ENCODE assay signal across 11 mouse cellular contexts in genomic region chr16:76293765-76294463, GRCm38 (mm10).
DNase-seq lines count a peak whose midpoint lies in the region; ATAC-seq lines count a peak whose summit lies in the region.
"Had no signal": no experiment of that assay in that cellular context is flagged by ENCODE, and none has a peak within 500 bp of the region (broad histone marks: within the 10 kb centered on the region; RNA-seq: fewer than 3 reads in every experiment).

No protein-coding gene starts in this region.

- H3K4me1 ChIP-seq in heart, embryonic 11.5 days (ENCODE audit: control insufficient read depth, insufficient read depth, low read length): peaks cover 20% of the 10 kb centered on the region
- H3K4me1 ChIP-seq in liver, embryonic 12.5 days: peaks cover 41% of the 10 kb centered on the region

- H3K9me3 ChIP-seq in heart, embryonic 11.5 days (replicated peaks; ENCODE audit: control insufficient read depth, low read length): no peaks in the 10 kb centered on the region
- no peaks in the 10 kb centered on the region for H3K9me3 ChIP-seq in liver, embryonic 12.5 days (replicated peaks)
- H3K9me3 ChIP-seq: limb, embryonic 15.5 days had no signal

- ATAC-seq in heart, embryonic 11.5 days (replicated peaks; ENCODE audit: insufficient number of reproducible peaks, low FRiP score, low TSS enrichment): peak; percentile 87
- peak; percentile 96 for ATAC-seq in liver, embryonic 12.5 days
- no peak for ATAC-seq in activated CD4-positive, CD25-positive, alpha-beta regulatory T cell, adult 4 months
- ATAC-seq: hindbrain, postnatal 0 days had no signal

- H3K27ac ChIP-seq in heart, embryonic 11.5 days (ENCODE audit: low read depth, low read length): peak overlapping the region; percentile 42
- H3K27ac ChIP-seq in liver, embryonic 12.5 days: peak overlapping the region; percentile 90
- H3K27ac ChIP-seq: hindbrain, postnatal 0 days; limb, embryonic 15.5 days had no signal

- peak overlapping the region; percentile 22; the same call in 1 of the 2 replicates for H3K4me2 ChIP-seq in heart, embryonic 11.5 days
- H3K4me2 ChIP-seq in liver, embryonic 12.5 days: peak overlapping the region; percentile 62
- H3K4me2 ChIP-seq: limb, embryonic 15.5 days had no signal

- peaks cover 14% of the 10 kb centered on the region; the same call in 1 of the 2 replicates for H3K36me3 ChIP-seq in heart, embryonic 11.5 days (ENCODE audit: control insufficient read depth, insufficient read depth, low read length)
- H3K36me3 ChIP-seq in liver, embryonic 12.5 days: peaks cover 60% of the 10 kb centered on the region

- H3K4me3 ChIP-seq in heart, embryonic 11.5 days (ENCODE audit: low read depth, low read length): no peak overlapping the region
- peak overlapping the region; percentile 26 for H3K4me3 ChIP-seq in liver, embryonic 12.5 days
- H3K4me3 ChIP-seq: limb, embryonic 15.5 days had no signal

- DNase-seq in adrenal gland, adult (ENCODE audit: inconsistent age in 2 of 2, low spot score in 1 of 2): peak; percentile 88 to 93
- no peak for DNase-seq in adrenal gland, postnatal 4 days (ENCODE audit: low spot score in 2 of 2)
- peak; percentile 89 for DNase-seq in adrenal gland, adult 2 months
- no peak for DNase-seq in lung, postnatal 36 days
- no peak for DNase-seq in lung, postnatal 25 days (ENCODE audit: low spot score)
- DNase-seq: thymus, adult 18-20 months had no signal

- 49% methylated on average over 20 of the region's 20 CpGs for WGBS in heart, embryonic 11.5 days (ENCODE audit: insufficient replicate concordance)
- 55% methylated on average over 20 of the region's 20 CpGs for WGBS in liver, embryonic 12.5 days (ENCODE audit: insufficient replicate concordance)

- no peaks in the 10 kb centered on the region for H3K27me3 ChIP-seq in heart, embryonic 11.5 days (ENCODE audit: control insufficient read depth, insufficient read depth, low read length)
- no peaks in the 10 kb centered on the region for H3K27me3 ChIP-seq in liver, embryonic 12.5 days (replicated peaks)
- H3K27me3 ChIP-seq: limb, embryonic 15.5 days had no signal

- H3K9ac ChIP-seq in heart, embryonic 11.5 days (ENCODE audit: low read depth, low read length): no peak overlapping the region
- H3K9ac ChIP-seq in liver, embryonic 12.5 days: peak overlapping the region; percentile 44
- H3K9ac ChIP-seq: limb, embryonic 15.5 days had no signal

Comparison
In these comparisons a context has a peak if more than half of its experiments do, and no peak if none do; other contexts are left out.
1. DNase-seq: peak in adrenal gland, adult (2 of 2) and adrenal gland, adult 2 months (single experiment); none in adrenal gland, postnatal 4 days (0 of 2), lung, postnatal 36 days (single experiment) and lung, postnatal 25 days (single experiment).